Mouse (Mus musculus): ENCODE measurements around the gene Phldb3.

- no peak for TF ChIP-seq ELF1 (IDR thresholded peaks at IDR 0.05; ENCODE audit: low read depth, low read length)
- no peak for TF ChIP-seq TAL1 (IDR thresholded peaks at IDR 0.05; ENCODE audit: low read length)
- TF ChIP-seq CTCF (IDR thresholded peaks at IDR 0.05 in 2 of 3, conservative IDR thresholded peaks at IDR 0.05 in 1 of 3; ENCODE audit: control insufficient read depth in 1 of 3, insufficient read depth in 1 of 3, low read depth in 2 of 3, low read length in 3 of 3, poor library complexity in 1 of 3, severe bottlenecking in 1 of 3) = no peak
These were observed 1.8 kb downstream of the Phldb3 start for GRCm38 (mm10) chr7:24612308-24612910.
